Mouse (Mus musculus): ENCODE measurements around the gene Spcs2.
"Not testable (repeated sequence)": the region's sequence is repeated elsewhere in the genome, so short reads cannot be mapped to it uniquely, and the experiment has no call there.

Spcs2 gene

GRCm38 (mm10) chr7:99824649-99825483 is 38.4 kb downstream of the Spcs2 start:
- DNase-seq (ENCODE audit: low spot score) = no peak

- no peak for DNase-seq (ENCODE audit: low spot score)
These were observed 40.1 kb downstream of the Spcs2 start for GRCm38 (mm10) chr7:99823045-99823663.

GRCm38 (mm10) chr7:99822426-99822825 is 40.8 kb downstream of the Spcs2 start:
- DNase-seq (ENCODE audit: low spot score) = no peak

GRCm38 (mm10) chr7:99821953-99822352 is 41.3 kb downstream of the Spcs2 start:
- no peak for DNase-seq (ENCODE audit: low spot score)

GRCm38 (mm10) chr7:99818181-99818725 is 45.0 kb downstream of the Spcs2 start:
- DNase-seq (ENCODE audit: low spot score) = not testable (repeated sequence)

- peak; percentile 45 for DNase-seq (ENCODE audit: low spot score)
These were observed 49.9 kb downstream of the Spcs2 start for GRCm38 (mm10) chr7:99813394-99813793.

- no peak for DNase-seq (ENCODE audit: low spot score)
These were observed 51.6 kb downstream of the Spcs2 start for GRCm38 (mm10) chr7:99811661-99812060.

GRCm38 (mm10) chr7:99810814-99811213 is 52.4 kb downstream of the Spcs2 start:
- DNase-seq (ENCODE audit: low spot score) = no peak

- not testable (repeated sequence) for DNase-seq (ENCODE audit: low spot score)
These were observed 56.2 kb downstream of the Spcs2 start for GRCm38 (mm10) chr7:99807043-99807442.

GRCm38 (mm10) chr7:99805340-99805739 is 57.9 kb downstream of the Spcs2 start:
- DNase-seq (ENCODE audit: low spot score) = no peak

- not testable (repeated sequence) for DNase-seq (ENCODE audit: low spot score)
These were observed 59.2 kb downstream of the Spcs2 start for GRCm38 (mm10) chr7:99804033-99804432.

- DNase-seq (ENCODE audit: low spot score) = no peak
These were observed 59.7 kb downstream of the Spcs2 start for GRCm38 (mm10) chr7:99803535-99803934.

- DNase-seq (ENCODE audit: low spot score) = no peak
These were observed 64.1 kb downstream of the Spcs2 start for GRCm38 (mm10) chr7:99799118-99799517.

- peak; percentile 62 for DNase-seq (ENCODE audit: low spot score)
These were observed 65.2 kb downstream of the Spcs2 start for GRCm38 (mm10) chr7:99797911-99798647.

GRCm38 (mm10) chr7:99797261-99797660 is 66.0 kb downstream of the Spcs2 start:
- no peak for DNase-seq (ENCODE audit: low spot score)

- DNase-seq (ENCODE audit: low spot score) = no peak
These were observed 66.8 kb downstream of the Spcs2 start for GRCm38 (mm10) chr7:99796471-99796870.

GRCm38 (mm10) chr7:99795192-99795981 is 67.9 kb downstream of the Spcs2 start:
- DNase-seq (ENCODE audit: low spot score) = no peak

GRCm38 (mm10) chr7:99794096-99794495 is 69.2 kb downstream of the Spcs2 start:
- DNase-seq (ENCODE audit: low spot score) = no peak

GRCm38 (mm10) chr7:99790816-99791215 is 72.4 kb downstream of the Spcs2 start:
- DNase-seq (ENCODE audit: low spot score) = no peak

GRCm38 (mm10) chr7:99788563-99788962 is 74.7 kb downstream of the Spcs2 start:
- DNase-seq (ENCODE audit: low spot score) = no peak

- DNase-seq (ENCODE audit: low spot score) = no peak
These were observed 75.3 kb downstream of the Spcs2 start for GRCm38 (mm10) chr7:99787935-99788334.

All from urinary bladder, postnatal 25 days (tissue).